Mouse (Mus musculus) heart, embryonic 10.5 days (tissue): Measurements from ENCODE around the gene Mpdu1. TPM values are rescaled to one million over a fixed set of nuclear protein-coding genes. Genes with fewer than 3 reads are reported as not detected.
A peak's percentile ranks its signal among the peaks of the same experiment; 100 is the strongest.

ENCODE experiments used
- microRNA counts: library from miRNA; unstranded; fragments of <30 nt; microRNA quantifications from one replicate; lab custom pipeline; 2017
- microRNA-seq: library from miRNA; unstranded; fragments of <30 nt; microRNA quantifications from one replicate; pipeline ENCODE4, GENCODE M21; 2017
- polyA plus RNA-seq: library from polyadenylated mRNA; unstranded; fragments of >200 nt; fragmentation: Nextera tagmentation; extraction: Ambion mirVana; gene quantifications from 2 replicates; pipeline ENCODE4 v1.2.1, GENCODE M21; 2016

Mpdu1 gene
- polyA plus RNA-seq, 1 experiment from 2014 or later = 63.7 TPM

MicroRNAs encoded within 50 kb of the gene (microRNA counts, 519-probe panel; counts per million panel counts)
- not detected for microRNA mmu-miR-1934 (lab: Ali Mortazavi, UCI)
- microRNA mmu-miR-467f (lab: Ali Mortazavi, UCI) = 2,799 counts per million, percentile 10 among the panel's probes with 10 or more counts

Small RNAs within 50 kb of the gene (microRNA-seq; reads per million reads assigned to microRNA genes)
- gene Mir1934 (10.1 reads per million, percentile 24 among the genes with 10 or more reads in this experiment), gene Mir467f (not detected)

Other genes with a start within 250 kb of the Mpdu1 start
- gene Kdm6b, start 249.0 kb downstream of the Mpdu1 start, polyA plus RNA-seq = 20.9 and 26.9 TPM in 2 replicates
- 0.18 and 0.95 TPM in 2 replicates for gene Dnah2, start 113.5 kb downstream of the Mpdu1 start, polyA plus RNA-seq
- 61.0 and 89.9 TPM in 2 replicates for gene Efnb3, start 102.4 kb downstream of the Mpdu1 start, polyA plus RNA-seq
- 27.2 and 32.4 TPM in 2 replicates for gene Wrap53, start 82.4 kb downstream of the Mpdu1 start, polyA plus RNA-seq
- gene Trp53, start 82.3 kb downstream of the Mpdu1 start, polyA plus RNA-seq = 104 and 161 TPM in 2 replicates
- 15.6 and 24.1 TPM in 2 replicates for gene Atp1b2, start 56.7 kb downstream of the Mpdu1 start, polyA plus RNA-seq
- gene Shbg, start 44.7 kb downstream of the Mpdu1 start, polyA plus RNA-seq = 0.25 and 7.5 TPM in 2 replicates
- 18.8 and 21.8 TPM in 2 replicates for gene Sat2, start 40.6 kb downstream of the Mpdu1 start, polyA plus RNA-seq
- gene Fxr2, start 29.7 kb downstream of the Mpdu1 start, polyA plus RNA-seq = 31.5 and 44.7 TPM in 2 replicates
- 0.15 TPM in 1 of 2 replicates, not detected in the other for gene Sox15, start 7.3 kb downstream of the Mpdu1 start, polyA plus RNA-seq
- gene Cd68, start 3.5 kb upstream of the Mpdu1 start, polyA plus RNA-seq = 2.0 and 4.4 TPM in 2 replicates
- gene Eif4a1, start 9.8 kb upstream of the Mpdu1 start, polyA plus RNA-seq = 481 and 586 TPM in 2 replicates
- 95.3 and 108 TPM in 2 replicates for gene Senp3, start 19.4 kb upstream of the Mpdu1 start, polyA plus RNA-seq
- gene Tnfsf13, start 23.1 kb upstream of the Mpdu1 start, polyA plus RNA-seq = 0.25 TPM in 1 of 2 replicates, not detected in the other
- 3.0 and 4.7 TPM in 2 replicates for gene Tnfsf12, start 33.2 kb upstream of the Mpdu1 start, polyA plus RNA-seq
- gene Tnfsfm13, start 33.5 kb upstream of the Mpdu1 start, polyA plus RNA-seq = 1.8 and 2.2 TPM in 2 replicates
- 24.9 and 29.6 TPM in 2 replicates for gene Polr2a, start 96.0 kb upstream of the Mpdu1 start, polyA plus RNA-seq
- 0.16 TPM in 1 of 2 replicates, not detected in the other for gene Slc35g3, start 99.3 kb upstream of the Mpdu1 start, polyA plus RNA-seq
- 1.7 and 2.4 TPM in 2 replicates for gene Zbtb4, start 103.3 kb upstream of the Mpdu1 start, polyA plus RNA-seq
- 3.9 and 4.9 TPM in 2 replicates for gene Chrnb1, start 133.3 kb upstream of the Mpdu1 start, polyA plus RNA-seq
- gene Fgf11, start 139.2 kb upstream of the Mpdu1 start, polyA plus RNA-seq = 0.97 and 1.1 TPM in 2 replicates
- 1.5 and 1.8 TPM in 2 replicates for gene Tmem102, start 143.0 kb upstream of the Mpdu1 start, polyA plus RNA-seq
- not detected in 2 replicates for gene Gm39566, start 152.7 kb upstream of the Mpdu1 start, polyA plus RNA-seq
- gene Spem2, start 155.8 kb upstream of the Mpdu1 start, polyA plus RNA-seq = 0.08 TPM in 1 of 2 replicates, not detected in the other
- gene Spem1, start 159.5 kb upstream of the Mpdu1 start, polyA plus RNA-seq = not detected in 2 replicates
- gene Nlgn2, start 175.1 kb upstream of the Mpdu1 start, polyA plus RNA-seq = 1.3 and 3.7 TPM in 2 replicates
- gene Tmem256, start 175.9 kb upstream of the Mpdu1 start, polyA plus RNA-seq = 294 and 327 TPM in 2 replicates
- gene Plscr3, start 183.7 kb upstream of the Mpdu1 start, polyA plus RNA-seq = 72.7 and 74.5 TPM in 2 replicates
- 0.28 and 1.2 TPM in 2 replicates for gene Tnk1, start 196.1 kb upstream of the Mpdu1 start, polyA plus RNA-seq
- not detected in 2 replicates for gene Tmem95, start 215.4 kb upstream of the Mpdu1 start, polyA plus RNA-seq
- 5.0 and 6.2 TPM in 2 replicates for gene Kctd11, start 218.8 kb upstream of the Mpdu1 start, polyA plus RNA-seq
- 10.6 and 16.2 TPM in 2 replicates for gene Acap1, start 232.9 kb upstream of the Mpdu1 start, polyA plus RNA-seq
- 5.5 and 8.7 TPM in 2 replicates for gene 2810408A11Rik, start 238.3 kb upstream of the Mpdu1 start, polyA plus RNA-seq
- gene Neurl4, start 238.4 kb upstream of the Mpdu1 start, polyA plus RNA-seq = 8.3 and 12.7 TPM in 2 replicates